Comparison of ENCODE assay signal across 11 mouse cellular contexts in genomic region chr3:66179647-66180046, GRCm38 (mm10).
DNase-seq lines count a peak whose midpoint lies in the region.
"Had no signal": no experiment of that assay in that cellular context is flagged by ENCODE, and none has a peak within 500 bp of the region (broad histone marks: within the 10 kb centered on the region; RNA-seq: fewer than 3 reads in every experiment).

No protein-coding gene starts in this region.

- peak; percentile 28 for DNase-seq in embryo, embryonic 10 days (ENCODE audit: low spot score)
- no peak for DNase-seq in embryo, embryonic 11 days
- peak; percentile 7 for DNase-seq in kidney, postnatal 10 days
- no peak for DNase-seq in kidney, adult 11 months
- DNase-seq in 416B (ENCODE audit: low read depth) (peak; percentile 16), ES-CJ7 (ENCODE audit: low read depth, low spot score) (peak; percentile 3)
- DNase-seq in ovary, adult 18-20 months (ENCODE audit: low spot score): no peak
- DNase-seq: cerebellum, postnatal 25 days; gastrocnemius, postnatal 36 days; kidney, postnatal 36 days; thymus, postnatal 25 days had no signal

Comparison
In these comparisons a context has a peak if more than half of its experiments do, and no peak if none do; other contexts are left out.
1. DNase-seq: peak in embryo, embryonic 10 days (single experiment), kidney, postnatal 10 days (single experiment), 416B (single experiment) and ES-CJ7 (single experiment); none in embryo, embryonic 11 days (single experiment), kidney, adult 11 months (single experiment) and ovary, adult 18-20 months (single experiment).